Mouse (Mus musculus) cortical plate, adult 2 months (tissue): ENCODE measurements around the gene Fam178b. TPM values are rescaled to one million over a fixed set of nuclear protein-coding genes. Genes with fewer than 3 reads are reported as not detected.

ENCODE experiments used
- H3K27ac ChIP-seq: fragments of 200-500 bp; 2 replicates; pipeline ENCODE4 v1.5.1; 2012; ENCODE audit warnings: low read length, control low read depth, inconsistent platforms; ENCODE audit not compliant: insufficient read depth
- H3K4me1 ChIP-seq: fragments of 200-500 bp; 2 replicates; pipeline ENCODE4 v1.6.1; 2011; ENCODE audit warnings: low read length; ENCODE audit not compliant: control insufficient read depth, insufficient read depth
- H3K4me3 ChIP-seq: fragments of 200-500 bp; 2 replicates; pipeline ENCODE4 v1.5.1; 2011; ENCODE audit warnings: mild to moderate bottlenecking, low read length, control low read depth; ENCODE audit not compliant: insufficient read depth
- CTCF ChIP-seq: fragments of 200-500 bp; IDR thresholded peaks from 2 replicates; pipeline ENCODE4 v1.5.1; 2011; ENCODE audit warnings: mild to moderate bottlenecking, control low read depth, low read length; ENCODE audit not compliant: insufficient read depth; ENCODE audit errors: extremely low read depth
- POLR2A ChIP-seq: fragments of 200-500 bp; IDR thresholded peaks from 2 replicates; pipeline ENCODE4 v1.6.1; 2011; ENCODE audit warnings: mild to moderate bottlenecking, low read length, control low read depth; ENCODE audit not compliant: insufficient read depth; ENCODE audit errors: extremely low read depth
- polyA plus RNA-seq: library from polyadenylated mRNA; depleted of rRNA; stranded (reverse); fragments of >200 nt; gene quantifications from 2 replicates; pipeline ENCODE4 v1.2.3, GENCODE M21; 2012

Fam178b gene
- polyA plus RNA-seq, 1 experiment, result 1.3 TPM

- TF ChIP-seq POLR2A (no peak), CTCF (no peak)
- Histone ChIP-seq H3K4me1 (no peaks in the 10 kb centered on the region; the same call in 1 of the 2 replicates), H3K4me3 (no peak overlapping the region), H3K27ac (no peak overlapping the region)
Observed at GRCm38 (mm10) chr1:36533546-36533945, 149.4 kb downstream of the Fam178b start.

DNA sequence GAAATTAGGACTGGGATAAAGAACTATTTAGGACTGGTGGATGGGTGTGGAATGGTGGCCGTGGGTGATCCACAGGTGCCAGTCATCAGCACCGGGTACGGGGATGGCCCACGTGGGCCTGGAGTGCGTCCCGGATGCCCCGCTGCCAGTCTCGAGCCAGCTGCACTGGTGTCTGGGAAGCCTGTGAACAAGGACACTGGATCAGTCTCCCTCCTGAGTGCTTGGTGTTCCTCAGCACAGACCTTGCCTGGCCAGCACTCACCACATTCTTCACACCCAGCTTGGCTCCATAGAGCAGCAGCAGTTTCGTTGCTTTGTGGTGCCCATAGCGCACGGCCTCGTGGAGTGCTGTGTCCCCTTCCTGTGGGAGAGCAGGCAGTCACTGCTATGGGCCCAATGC, 151.5 kb downstream of the Fam178b start:
- TF ChIP-seq POLR2A, result no peak
- TF ChIP-seq CTCF, result no peak
- Histone ChIP-seq H3K4me1 (no peaks in the 10 kb centered on the region; the same call in 1 of the 2 replicates), H3K4me3 (no peak overlapping the region), H3K27ac (no peak overlapping the region)

- no peak for TF ChIP-seq CTCF
- no peak for TF ChIP-seq POLR2A
- no peaks in the 10 kb centered on the region; the same call in 1 of the 2 replicates for H3K4me1 ChIP-seq
- no peak overlapping the region for H3K4me3 ChIP-seq
- H3K27ac ChIP-seq, result no peak overlapping the region
Observed at GRCm38 (mm10) chr1:36530962-36531361, 152.0 kb downstream of the Fam178b start.

DNA sequence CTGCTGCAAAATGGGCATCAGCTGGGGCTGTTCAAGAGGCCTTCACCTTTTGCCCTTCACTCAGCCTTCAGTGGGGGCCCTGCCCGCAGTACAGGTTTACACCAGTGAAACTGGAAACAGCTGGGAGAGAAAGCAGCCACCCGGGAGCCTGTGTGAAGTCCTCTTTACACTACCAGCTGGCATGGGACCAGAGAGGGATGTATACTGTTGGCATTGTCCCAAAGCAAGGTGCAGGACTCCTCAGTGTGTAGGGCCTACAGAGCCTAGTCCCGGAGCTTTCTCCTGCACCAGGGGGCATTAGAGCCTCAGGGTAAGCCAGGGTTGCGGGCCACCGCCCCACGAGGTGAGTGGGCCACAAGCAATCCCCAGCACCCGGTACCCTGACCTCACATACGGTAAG, 152.5 kb downstream of the Fam178b start:
- TF ChIP-seq CTCF (no peak), POLR2A (no peak)
- Histone ChIP-seq H3K27ac (no peak overlapping the region), H3K4me1 (no peaks in the 10 kb centered on the region; the same call in 1 of the 2 replicates), H3K4me3 (no peak overlapping the region)

DNA sequence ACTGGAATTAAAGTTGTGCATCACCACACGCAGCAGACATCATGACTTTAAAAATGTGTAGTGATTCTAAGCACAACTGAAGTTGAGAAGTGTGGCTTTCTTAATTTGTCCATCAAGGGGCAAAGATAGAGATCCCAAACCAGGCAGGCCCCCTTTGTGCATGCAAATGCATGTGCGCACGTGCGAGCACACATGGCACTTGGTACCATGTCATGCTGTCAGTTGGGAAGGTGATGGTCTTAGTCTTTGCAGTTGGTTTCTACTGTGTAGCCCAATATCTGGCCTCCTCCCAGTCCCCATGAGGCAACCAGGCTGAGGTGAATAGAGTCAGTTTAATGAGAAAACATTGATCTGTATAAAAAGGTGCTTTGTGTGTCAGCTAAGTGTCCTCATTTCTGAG, 153.1 kb downstream of the Fam178b start:
- Histone ChIP-seq H3K4me1 (no peaks in the 10 kb centered on the region), H3K27ac (no peak overlapping the region), H3K4me3 (no peak overlapping the region)
- TF ChIP-seq CTCF (no peak), POLR2A (no peak)

GRCm38 (mm10) chr1:36529274-36529673, 153.7 kb downstream of the Fam178b start:
- H3K27ac ChIP-seq, result no peak overlapping the region
- no peak for TF ChIP-seq POLR2A
- no peak for TF ChIP-seq CTCF

GRCm38 (mm10) chr1:36528351-36528750, 154.6 kb downstream of the Fam178b start:
- Histone ChIP-seq H3K27ac (no peak overlapping the region), H3K4me3 (no peak overlapping the region), H3K4me1 (no peaks in the 10 kb centered on the region)
- TF ChIP-seq POLR2A, result no peak
- no peak for TF ChIP-seq CTCF

More at GRCm38 (mm10) chr1:36529274-36529673, 153.7 kb downstream of the Fam178b start:
- Histone ChIP-seq H3K4me3 (no peak overlapping the region), H3K4me1 (no peaks in the 10 kb centered on the region)

- no peaks in the 10 kb centered on the region for H3K4me1 ChIP-seq
- TF ChIP-seq POLR2A (no peak), CTCF (no peak)
- no peak overlapping the region for H3K4me3 ChIP-seq
- no peak overlapping the region for H3K27ac ChIP-seq
Observed at GRCm38 (mm10) chr1:36526903-36527302, 156.1 kb downstream of the Fam178b start.

GRCm38 (mm10) chr1:36525774-36526173, 157.2 kb downstream of the Fam178b start:
- Histone ChIP-seq H3K4me1 (no peaks in the 10 kb centered on the region), H3K27ac (no peak overlapping the region), H3K4me3 (no peak overlapping the region)
- TF ChIP-seq POLR2A (no peak), CTCF (no peak)

- TF ChIP-seq POLR2A (no peak), CTCF (no peak)
Observed at GRCm38 (mm10) chr1:36524058-36524457, 158.9 kb downstream of the Fam178b start.

GRCm38 (mm10) chr1:36523332-36524013, 159.5 kb downstream of the Fam178b start:
- Histone ChIP-seq H3K27ac (no peak overlapping the region), H3K4me1 (no peaks in the 10 kb centered on the region), H3K4me3 (no peak overlapping the region)
- no peak for TF ChIP-seq POLR2A
- TF ChIP-seq CTCF, result no peak

More at GRCm38 (mm10) chr1:36524058-36524457, 158.9 kb downstream of the Fam178b start:
- Histone ChIP-seq H3K27ac (no peak overlapping the region), H3K4me1 (no peaks in the 10 kb centered on the region), H3K4me3 (no peak overlapping the region)
